Mouse (Mus musculus) liver, adult 2 months (tissue): ENCODE data around the gene Ifna11.
"Not testable (repeated sequence)": the region's sequence is repeated elsewhere in the genome, so short reads cannot be mapped to it uniquely, and the experiment has no call there.

Source experiments
- CTCF ChIP-seq: fragments of 200-500 bp; IDR thresholded peaks from 2 replicates; pipeline ENCODE4 v1.5.1; 2011; ENCODE audit warnings: low read depth, low read length, control low read depth
- POLR2A ChIP-seq: fragments of 200-500 bp; IDR thresholded peaks from 2 replicates; pipeline ENCODE4 v1.6.1; 2011; ENCODE audit warnings: low read length, control low read depth; ENCODE audit not compliant: insufficient read depth; ENCODE audit errors: extremely low read depth

GRCm38 (mm10) chr4:88780320-88780719 lies 39.4 kb upstream of the Ifna11 start:
- not testable (repeated sequence) for TF ChIP-seq POLR2A, CTCF
